Mouse (Mus musculus): ENCODE results near the gene Mrpl50.
"Not testable (repeated sequence)": the region's sequence is repeated elsewhere in the genome, so short reads cannot be mapped to it uniquely, and the experiment has no call there.

Mrpl50 gene

DNA sequence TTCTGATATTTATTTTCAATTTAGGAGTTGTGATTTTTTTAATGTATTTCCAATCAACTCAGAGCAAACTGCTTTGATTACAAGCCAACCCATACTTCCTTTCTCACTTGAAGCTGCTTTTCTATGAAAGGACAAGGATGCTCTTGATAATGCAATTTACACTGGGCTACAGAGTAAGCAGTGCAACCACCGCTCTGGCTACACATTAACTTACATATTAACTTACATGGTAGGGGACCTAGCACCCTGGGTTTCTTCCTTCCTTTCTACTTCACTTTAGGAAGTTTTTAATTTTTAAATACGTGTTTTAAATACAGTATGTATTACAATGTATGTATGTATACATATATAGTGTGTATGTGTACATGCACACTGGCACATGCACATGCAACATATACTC is 11.7 kb downstream of the Mrpl50 start:
- DNase-seq (ENCODE audit: low spot score) = no peak

DNA sequence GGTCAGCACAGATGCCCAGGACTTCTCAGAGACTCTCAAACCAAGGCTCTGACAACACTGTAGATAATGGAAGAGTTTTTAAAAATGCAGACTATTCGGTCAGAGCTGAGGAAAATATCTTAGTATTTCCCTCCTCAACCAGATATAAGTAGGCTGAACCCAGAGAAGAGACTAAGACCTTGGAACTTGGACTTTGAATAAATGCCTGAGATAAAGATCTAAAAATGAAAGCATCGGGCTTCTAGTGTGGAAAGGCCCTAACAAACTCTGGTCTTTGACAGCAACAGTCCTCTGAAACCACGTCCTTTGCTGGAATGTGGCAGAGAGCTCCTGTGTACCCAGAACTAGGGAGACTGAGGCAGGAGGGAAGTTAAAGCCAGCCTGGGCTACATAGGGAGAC is 14.5 kb downstream of the Mrpl50 start, which contains the start of gene Baat:
TSS of gene Baat (minus strand) at position 172 of the 400 bp plus-strand sequence.
- no peak for DNase-seq (ENCODE audit: low spot score)

DNA sequence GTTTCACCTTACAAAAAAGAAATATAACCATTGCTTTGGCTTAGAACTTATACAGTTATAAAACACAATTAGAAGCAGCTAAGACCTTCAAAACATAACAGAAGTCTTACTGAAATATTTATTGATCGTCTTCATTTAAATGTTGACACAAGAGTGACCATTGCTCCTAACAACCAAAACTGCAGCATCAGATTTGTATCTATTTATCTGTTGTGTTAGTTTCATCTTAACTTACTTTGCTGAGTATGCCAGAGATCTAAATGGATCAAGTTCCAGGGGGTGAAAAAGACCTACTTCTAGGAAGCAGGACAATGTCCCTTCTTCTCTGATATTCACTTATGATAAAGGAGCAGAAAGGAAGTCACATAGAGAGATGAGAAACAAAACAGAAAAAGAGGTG is 17.3 kb downstream of the Mrpl50 start:
- no peak for DNase-seq (ENCODE audit: low spot score)

DNA sequence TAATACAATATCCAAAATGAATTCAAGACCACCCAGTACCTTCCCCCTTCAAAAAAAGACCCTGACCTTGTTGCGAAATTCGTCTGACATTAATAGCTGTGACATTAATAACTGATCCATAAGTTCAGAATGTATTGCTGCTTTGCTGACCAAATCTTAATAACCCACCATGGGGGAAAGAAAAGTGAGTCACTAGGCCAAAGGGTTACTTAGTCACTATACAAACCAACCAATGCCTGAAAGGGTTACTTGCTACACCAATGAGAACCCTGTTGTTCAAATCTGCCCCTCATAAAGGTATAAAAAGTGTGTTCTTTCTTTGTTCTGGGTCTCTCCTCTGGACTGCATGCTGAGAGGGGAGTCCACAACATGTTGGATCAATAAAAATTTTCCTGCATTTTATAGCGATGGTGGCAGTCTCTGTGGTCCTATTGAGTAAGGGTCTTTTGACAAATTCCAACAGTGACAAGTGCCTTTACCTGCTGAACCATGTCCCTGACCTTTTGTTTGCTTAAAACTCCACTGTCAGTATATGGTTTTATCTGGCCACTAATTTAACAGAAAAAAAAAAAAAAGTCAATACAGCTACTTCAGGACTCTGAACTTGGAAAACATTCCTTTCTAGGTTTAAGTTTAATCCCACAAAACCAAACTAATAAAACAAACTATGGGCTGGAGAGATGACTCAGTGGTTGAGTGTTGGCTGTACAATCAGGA is 34.8 kb downstream of the Mrpl50 start:
- not testable (repeated sequence) for DNase-seq (ENCODE audit: low spot score)

DNA sequence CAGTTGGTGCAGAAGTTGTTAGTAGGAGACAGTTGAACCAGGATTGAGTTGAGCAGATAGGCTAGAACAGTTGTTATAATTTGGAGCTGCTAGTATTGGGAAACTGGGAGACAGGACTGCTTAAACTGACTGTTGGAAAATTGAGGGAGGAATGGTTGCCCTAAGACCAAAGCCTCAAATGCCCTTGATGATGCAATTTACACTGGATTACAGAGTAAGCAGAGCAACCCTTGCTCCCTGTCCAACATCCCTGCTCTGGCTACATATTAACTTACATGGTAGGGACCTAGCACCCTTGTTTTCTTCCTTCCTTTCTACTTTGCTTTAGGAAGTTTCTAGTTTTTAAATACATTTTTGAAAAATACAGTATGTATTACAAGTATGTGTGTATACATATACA is 35.5 kb downstream of the Mrpl50 start:
- no peak for DNase-seq (ENCODE audit: low spot score)

DNA sequence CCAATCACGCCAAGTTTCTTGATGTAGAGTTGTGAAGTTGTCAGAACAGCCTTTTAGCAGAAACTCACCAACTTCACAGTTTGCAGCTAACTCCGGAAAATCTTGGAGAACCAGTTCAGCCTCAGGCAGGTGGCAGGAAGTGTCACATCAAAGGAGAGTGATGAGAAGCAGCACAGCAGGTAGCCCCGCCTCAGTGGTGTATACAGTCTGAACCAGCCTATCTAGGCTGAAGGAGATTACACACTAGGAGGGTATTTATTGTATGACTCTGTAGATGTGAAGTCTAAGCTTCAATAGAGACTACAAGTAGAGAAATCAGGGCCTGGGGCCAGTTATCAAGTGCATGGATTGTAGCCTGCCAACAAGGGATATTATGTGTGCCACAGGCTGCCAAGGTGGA is 40.0 kb downstream of the Mrpl50 start:
- no peak for DNase-seq (ENCODE audit: low spot score)

DNA sequence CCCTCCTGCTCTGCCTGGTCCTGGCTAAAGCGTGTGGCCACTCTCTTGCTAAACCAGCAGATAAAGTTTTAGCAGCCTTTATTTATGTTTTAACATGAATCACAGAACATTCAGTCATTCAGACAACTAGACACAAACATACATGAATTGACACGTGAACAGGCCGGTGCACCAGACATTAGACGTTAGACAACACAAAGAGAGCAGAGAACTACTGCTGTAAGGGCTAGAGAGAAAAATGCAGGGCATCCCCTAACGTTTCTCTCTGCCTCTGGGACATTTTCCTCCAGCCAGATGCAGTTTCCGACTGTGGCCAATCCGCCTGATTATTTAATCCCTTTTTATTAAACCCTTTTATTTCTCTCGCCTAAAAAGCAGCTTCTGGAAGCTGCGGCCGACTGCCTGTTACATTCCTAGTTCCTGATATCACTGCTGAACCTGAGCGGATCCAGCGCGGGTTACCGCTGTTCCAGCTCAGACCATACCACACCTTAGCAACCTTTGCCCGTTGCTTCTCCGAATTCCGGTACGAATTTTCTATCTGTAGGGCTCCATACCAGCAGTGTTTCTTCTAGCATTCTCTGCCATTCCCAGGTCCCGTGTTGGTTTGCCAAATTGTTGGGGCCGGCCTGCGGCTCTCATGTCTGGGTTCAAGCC is 40.7 kb downstream of the Mrpl50 start:
- DNase-seq (ENCODE audit: low spot score) = no peak

DNA sequence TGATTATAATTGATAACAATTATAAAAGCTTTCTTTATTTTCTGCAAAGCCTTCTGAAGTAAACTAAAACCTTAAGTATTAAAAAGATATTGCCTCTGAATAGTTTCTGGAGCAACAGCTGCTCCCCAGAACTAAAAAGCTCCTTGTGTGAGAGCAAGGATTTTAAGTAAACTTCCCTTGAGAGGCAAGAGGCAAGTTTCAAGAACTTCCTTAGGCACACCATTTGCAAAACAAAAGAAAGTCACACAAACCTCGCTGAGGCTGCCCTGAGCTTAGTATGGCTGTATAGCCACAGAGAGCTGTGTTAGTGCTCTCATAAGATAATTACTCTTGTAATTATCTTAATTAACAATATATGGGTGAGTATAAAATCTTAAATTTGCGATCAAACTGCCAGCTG is 41.9 kb downstream of the Mrpl50 start:
- DNase-seq (ENCODE audit: low spot score) = not testable (repeated sequence)

DNA sequence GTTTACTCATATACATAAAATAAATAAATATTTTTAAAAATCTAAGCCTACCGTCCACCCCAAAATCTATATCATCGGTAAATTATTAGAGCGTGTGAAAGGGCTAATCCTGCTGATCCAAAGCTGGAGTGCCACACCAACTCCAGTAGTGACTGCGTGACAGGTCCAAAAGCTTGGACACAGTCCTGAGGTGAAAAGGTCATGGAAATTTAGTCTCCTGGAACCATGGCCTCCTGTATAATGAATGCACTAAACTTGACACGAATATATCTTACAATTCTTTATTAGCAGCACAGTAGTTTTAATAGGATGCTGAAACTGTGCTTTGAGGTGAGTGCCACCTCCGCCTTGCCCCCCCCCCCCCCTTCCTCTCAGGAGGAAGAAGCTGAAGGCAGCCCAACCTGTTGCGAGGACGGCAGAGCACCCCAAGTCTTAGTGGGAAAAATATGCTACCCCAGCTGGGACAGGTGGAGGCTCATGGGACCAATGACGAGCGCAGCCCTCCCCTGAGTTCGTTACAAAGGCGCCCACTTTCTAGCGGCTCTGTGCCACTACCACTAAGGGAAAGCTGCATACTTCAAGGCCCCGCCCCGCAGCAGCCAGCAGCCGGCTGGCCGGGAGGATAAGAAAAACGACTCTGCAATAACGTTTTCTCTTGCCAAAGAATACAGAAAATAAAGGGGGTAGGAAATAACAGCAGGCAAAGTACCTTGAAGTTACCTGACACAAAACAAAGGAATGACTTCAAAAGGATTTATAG is 42.6 kb downstream of the Mrpl50 start:
- no peak for DNase-seq (ENCODE audit: low spot score)

DNA sequence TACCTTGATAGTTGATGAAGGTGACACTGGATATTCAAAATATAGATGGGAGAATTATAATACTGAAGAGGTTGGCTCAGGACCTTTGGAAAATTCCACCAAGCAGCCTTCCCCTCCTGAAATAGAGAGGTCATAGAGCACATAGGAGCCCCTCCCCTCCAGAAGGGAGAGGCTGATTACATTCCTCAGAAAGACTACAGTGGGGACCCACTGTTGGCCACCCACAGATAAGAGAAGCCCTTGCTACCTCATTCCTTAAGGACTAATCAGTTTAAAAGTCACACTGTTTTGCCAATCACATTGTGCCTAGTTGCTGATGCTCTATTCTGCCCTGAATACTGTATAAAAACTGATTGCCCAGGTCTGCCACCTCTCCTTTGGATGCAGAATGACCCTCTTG is 46.3 kb downstream of the Mrpl50 start:
- DNase-seq (ENCODE audit: low spot score) = no peak

DNA sequence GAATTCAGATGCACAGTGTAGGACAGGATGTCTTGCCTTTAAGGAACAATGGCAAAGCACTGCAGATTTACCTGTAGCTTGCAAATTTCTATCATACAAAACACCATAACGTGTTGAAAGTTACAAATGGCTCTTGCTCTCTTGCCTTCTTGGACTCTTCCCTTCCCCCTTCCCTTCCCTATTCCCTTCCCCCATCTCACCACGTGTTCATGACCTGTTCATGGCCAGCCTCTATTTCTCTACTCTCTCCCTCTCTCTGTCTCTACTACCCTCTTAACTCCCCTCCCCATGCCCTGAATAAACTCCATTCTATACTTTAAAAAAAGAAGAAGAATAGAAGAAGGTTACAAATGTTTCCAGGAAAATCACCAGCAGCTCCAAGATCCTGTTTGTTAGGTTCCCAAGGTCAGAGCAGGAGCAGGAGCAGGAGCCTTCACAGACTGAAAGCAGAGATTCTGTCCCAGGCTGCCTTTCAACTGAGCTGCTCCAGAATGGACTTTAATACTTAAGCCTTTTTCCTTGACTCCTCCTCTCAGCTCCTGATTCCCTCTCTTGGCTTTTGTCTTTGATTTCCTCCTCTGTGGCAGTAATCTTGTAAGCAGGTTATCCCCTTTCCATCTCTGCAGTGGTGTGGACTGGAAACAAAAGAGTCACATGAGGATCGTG is 47.3 kb downstream of the Mrpl50 start, which contains the start of gene Acnat1:
TSS of gene Acnat1 (minus strand) at position 478 of the 666 bp plus-strand sequence.
- DNase-seq (ENCODE audit: low spot score) = no peak

DNA sequence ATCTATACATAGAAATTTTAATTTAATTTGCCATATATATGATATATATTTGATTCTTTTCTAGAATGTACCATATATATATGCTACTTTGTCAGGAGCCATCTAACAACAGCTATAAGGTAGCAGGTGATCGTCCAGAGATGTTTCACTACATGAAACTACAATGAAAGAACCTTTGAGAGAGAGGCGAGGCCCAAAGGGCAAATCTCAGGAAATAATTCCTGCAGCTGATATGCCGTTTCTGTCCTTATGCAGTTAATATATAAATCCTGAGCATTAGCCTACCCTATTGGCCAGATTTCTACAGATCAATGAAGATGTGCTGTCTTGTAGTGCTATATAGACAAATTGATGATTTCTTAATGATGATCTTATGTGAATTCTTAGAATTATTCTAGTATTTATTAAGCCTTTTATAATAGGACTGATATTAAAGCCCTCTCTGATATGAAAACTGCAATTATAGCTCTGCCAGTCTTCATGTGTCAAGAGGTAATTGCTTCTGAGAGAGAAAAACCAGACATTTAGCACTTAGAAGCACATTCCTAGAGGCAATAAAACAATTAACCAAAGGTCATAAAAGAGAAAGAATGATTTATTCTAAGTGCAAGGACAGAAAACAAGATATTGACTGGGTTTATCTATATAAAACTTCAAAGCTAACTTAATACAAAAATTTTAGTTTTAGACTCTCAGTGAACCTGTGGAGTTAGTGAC is 51.3 kb downstream of the Mrpl50 start:
- DNase-seq (ENCODE audit: low spot score) = no peak

DNA sequence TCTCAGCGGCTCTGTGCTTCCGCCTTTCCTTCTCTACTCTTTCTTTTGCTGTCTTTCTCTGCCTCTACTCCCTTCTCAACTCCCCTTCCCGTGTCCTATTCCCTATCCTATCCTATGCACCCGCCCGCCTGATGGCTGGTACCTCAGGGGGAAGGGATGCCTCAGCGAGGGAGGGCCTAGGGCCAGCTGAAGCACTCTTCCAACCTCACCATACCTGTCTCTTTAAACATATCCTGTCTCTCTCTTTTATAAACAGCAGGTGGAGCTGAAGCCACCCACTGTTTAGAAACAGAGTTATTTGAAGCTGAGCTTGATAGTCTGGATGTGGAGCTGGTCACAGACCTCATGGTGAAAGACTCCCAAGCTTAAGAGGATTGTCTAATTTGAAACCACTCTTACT is 53.5 kb downstream of the Mrpl50 start:
- DNase-seq (ENCODE audit: low spot score) = no peak
